Mouse (Mus musculus) thymus, adult 2 months (tissue): Measurements from ENCODE around the gene Cep295. TPM values are rescaled to one million over a fixed set of nuclear protein-coding genes. Genes with fewer than 3 reads are reported as not detected.

Source experiments
- DNase-seq: peaks from one replicate; pipeline ENCODE4 v3.0.0; 2021
- H3K27ac ChIP-seq: fragments of 200-500 bp; 2 replicates; pipeline ENCODE4 v1.5.1; 2012; ENCODE audit warnings: low read length, control low read depth; ENCODE audit not compliant: control insufficient read depth, insufficient read depth
- H3K27me3 ChIP-seq: fragments of 200-500 bp; 2 replicates; pipeline ENCODE4 v1.6.1; 2012; ENCODE audit warnings: mild to moderate bottlenecking, low read length, moderate library complexity, mixed read lengths; ENCODE audit not compliant: control insufficient read depth, insufficient read depth
- H3K36me3 ChIP-seq: fragments of 200-500 bp; 2 replicates; pipeline ENCODE4 v1.6.1; 2012; ENCODE audit warnings: mild to moderate bottlenecking, low read length, moderate library complexity; ENCODE audit not compliant: control insufficient read depth, insufficient read depth
- H3K4me1 ChIP-seq: fragments of 200-500 bp; replicated peaks from 2 replicates; pipeline ENCODE4 v1.6.1; 2012; ENCODE audit warnings: low read length; ENCODE audit not compliant: control insufficient read depth, insufficient read depth
- H3K4me3 ChIP-seq: fragments of 200-500 bp; 2 replicates; pipeline ENCODE4 v1.5.1; 2012; ENCODE audit warnings: mild to moderate bottlenecking, low read length, control low read depth, moderate library complexity; ENCODE audit not compliant: control insufficient read depth, insufficient read depth
- CTCF ChIP-seq: fragments of 200-500 bp; IDR thresholded peaks from 2 replicates; pipeline ENCODE4 v1.5.1; 2012; ENCODE audit warnings: mild to moderate bottlenecking, control low read depth, low read length, moderate library complexity, borderline replicate concordance; ENCODE audit not compliant: control insufficient read depth, poor library complexity, insufficient read depth; ENCODE audit errors: extremely low read depth
- POLR2A ChIP-seq: fragments of 200-500 bp; IDR thresholded peaks from 2 replicates; pipeline ENCODE4 v1.6.1; 2012; ENCODE audit warnings: mild to moderate bottlenecking, low read length, control low read depth, moderate library complexity; ENCODE audit not compliant: control insufficient read depth, poor library complexity, insufficient read depth; ENCODE audit errors: extremely low read depth
- WGBS: fragments of 180-500 bp; shearing (Covaris S2); methylation state at CpG from one replicate; pipeline ENCODE4 v1.1.7; 2018; 5-methylcytosine and 5-hydroxymethylcytosine counted together
- polyA plus RNA-seq: library from polyadenylated mRNA; depleted of rRNA; stranded (reverse); fragments of >200 nt; gene quantifications from 2 replicates; pipeline ENCODE4 v1.2.3, GENCODE M21; 2012

Cep295 gene
- polyA plus RNA-seq, 1 experiment: 13.1 TPM

DNA sequence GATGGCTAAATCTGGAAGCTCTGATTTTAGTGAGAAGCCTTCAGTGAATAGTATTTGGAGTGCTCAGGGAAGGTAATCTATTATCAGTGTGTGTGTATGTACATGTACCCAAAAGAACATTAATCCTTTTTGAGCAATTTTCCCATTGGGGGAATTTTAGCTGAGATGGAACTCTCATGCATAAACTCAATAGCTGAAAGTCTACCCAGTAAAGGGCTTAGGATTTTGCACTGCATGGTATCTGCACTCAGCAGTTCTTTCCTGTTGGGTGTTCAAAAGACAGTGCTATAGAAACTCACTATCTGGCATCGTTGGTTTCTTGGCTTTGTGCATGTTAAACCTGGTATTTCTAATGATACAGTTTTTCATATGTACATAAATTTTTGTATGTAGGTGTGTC lies 43.0 kb downstream of the Cep295 start:
- Histone ChIP-seq H3K36me3 (peaks cover 74% of the 10 kb centered on the region), H3K4me3 (no peak overlapping the region), H3K4me1 (no peaks in the 10 kb centered on the region), H3K27me3 (no peaks in the 10 kb centered on the region), H3K27ac (no peak overlapping the region)
- DNase-seq: no peak
- TF ChIP-seq CTCF (no peak), POLR2A (no peak)
- 100% methylated on average over 1 of the region's 1 CpGs for WGBS

DNA sequence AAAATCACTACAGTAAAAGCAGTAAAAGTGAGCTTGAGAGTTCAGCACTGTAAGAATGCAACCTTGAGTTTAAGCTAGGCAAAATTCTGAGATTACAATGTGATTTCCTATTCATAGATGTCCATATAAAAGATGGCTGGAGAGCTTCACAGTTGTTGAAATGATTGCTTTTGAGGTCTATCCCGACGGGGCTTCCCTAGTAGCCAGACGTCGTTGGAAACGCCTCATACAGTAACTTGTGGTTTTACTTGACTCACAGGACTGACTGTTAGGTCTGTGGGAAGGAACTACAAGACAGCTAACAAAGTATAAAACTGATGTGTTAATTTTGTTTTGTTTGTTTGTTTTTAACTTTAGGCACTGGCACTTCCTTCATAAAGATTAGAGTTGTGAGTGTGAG lies 44.0 kb downstream of the Cep295 start:
- WGBS: 91% methylated on average over 5 of the region's 5 CpGs

GRCm38 (mm10) chr9:15312054-15312735 lies 45.4 kb downstream of the Cep295 start:
- no peaks in the 10 kb centered on the region for H3K4me1 ChIP-seq
- H3K36me3 ChIP-seq: peaks cover 82% of the 10 kb centered on the region
- H3K27ac ChIP-seq: no peak overlapping the region
- TF ChIP-seq CTCF (no peak), POLR2A (no peak)
- no peak overlapping the region for H3K4me3 ChIP-seq
- no peaks in the 10 kb centered on the region for H3K27me3 ChIP-seq
- no peak for DNase-seq
- WGBS: 96% methylated on average over 2 of the region's 2 CpGs

More for the DNA sequence above, 44.0 kb downstream of the Cep295 start:
- no peak overlapping the region for H3K4me3 ChIP-seq
- no peak overlapping the region for H3K27ac ChIP-seq
- no peak for TF ChIP-seq POLR2A
- no peak for TF ChIP-seq CTCF
- H3K27me3 ChIP-seq: no peaks in the 10 kb centered on the region
- H3K4me1 ChIP-seq: no peaks in the 10 kb centered on the region
- DNase-seq: no peak
- peaks cover 84% of the 10 kb centered on the region for H3K36me3 ChIP-seq

DNA sequence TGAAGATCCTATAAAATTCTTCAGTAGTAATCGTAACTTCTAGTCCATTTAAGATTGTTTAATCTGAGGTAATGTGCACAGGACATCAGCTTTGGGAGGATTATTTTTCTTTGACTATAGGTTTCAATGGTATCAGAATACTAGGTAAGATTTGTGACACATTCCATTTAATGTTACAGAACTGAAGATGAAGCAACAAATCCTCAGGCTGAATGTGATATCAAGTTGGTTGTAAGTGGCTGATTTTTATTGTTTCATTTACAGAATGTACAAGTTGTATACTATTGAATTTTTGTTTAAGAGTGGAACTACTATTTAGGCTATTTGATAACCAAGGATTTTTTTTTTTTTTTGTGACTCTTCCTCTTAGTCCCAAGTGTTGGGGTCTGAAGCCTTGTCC lies 47.4 kb downstream of the Cep295 start:
- WGBS: 100% methylated on average over 1 of the region's 1 CpGs
- TF ChIP-seq CTCF: no peak
- TF ChIP-seq POLR2A: no peak
- DNase-seq: no peak
- Histone ChIP-seq H3K4me1 (peaks cover 6% of the 10 kb centered on the region), H3K27me3 (no peaks in the 10 kb centered on the region), H3K36me3 (peaks cover 70% of the 10 kb centered on the region), H3K27ac (no peak overlapping the region), H3K4me3 (no peak overlapping the region)

DNA sequence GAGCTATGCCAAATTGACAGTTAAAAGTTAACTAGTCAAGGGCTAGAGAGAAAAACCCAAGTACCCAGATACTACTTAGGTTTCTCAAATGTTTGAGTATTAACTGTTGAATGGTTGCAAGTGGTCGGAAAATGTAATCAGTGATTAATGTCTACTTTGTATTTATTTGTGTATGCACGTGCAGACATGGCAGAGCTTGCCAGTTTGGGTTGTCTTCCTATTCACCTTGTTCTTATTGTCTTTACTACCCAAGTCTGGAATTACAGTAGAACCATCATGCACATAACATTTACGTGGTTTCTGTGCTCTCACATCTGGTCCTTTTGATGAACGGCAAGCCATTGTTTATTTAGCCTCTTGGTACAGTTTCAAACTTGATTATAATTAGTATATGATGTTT lies 48.2 kb downstream of the Cep295 start:
- Histone ChIP-seq H3K4me1 (peaks cover 6% of the 10 kb centered on the region), H3K36me3 (peaks cover 63% of the 10 kb centered on the region), H3K27me3 (no peaks in the 10 kb centered on the region), H3K27ac (no peak overlapping the region), H3K4me3 (no peak overlapping the region)
- DNase-seq: no peak
- 65% methylated on average over 4 of the region's 4 CpGs for WGBS
- TF ChIP-seq CTCF (no peak), POLR2A (no peak)

DNA sequence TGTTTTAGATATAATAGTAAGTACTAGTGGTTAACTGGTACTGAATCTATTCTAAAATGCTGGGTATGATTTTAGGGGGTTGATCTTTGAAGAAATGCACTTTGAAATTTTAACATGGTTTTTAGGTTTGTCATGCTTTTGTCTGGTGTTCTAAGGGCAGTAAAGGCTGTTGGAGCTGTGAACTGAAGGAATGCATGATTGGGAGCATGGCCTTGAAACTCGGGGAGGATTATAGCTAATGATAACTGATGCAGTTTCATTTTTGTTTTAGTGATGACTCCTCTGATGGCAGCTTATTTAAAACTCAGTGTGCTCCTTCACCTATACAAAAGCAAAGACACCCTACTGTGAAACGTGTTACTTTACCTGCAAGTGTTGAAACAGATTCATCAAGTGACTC lies 49.3 kb downstream of the Cep295 start:
- DNase-seq: no peak
- H3K36me3 ChIP-seq: peaks cover 51% of the 10 kb centered on the region
- WGBS: 68% methylated on average over 2 of the region's 2 CpGs
- H3K4me1 ChIP-seq: peaks cover 6% of the 10 kb centered on the region
- H3K27me3 ChIP-seq: no peaks in the 10 kb centered on the region
- no peak for TF ChIP-seq POLR2A
- no peak for TF ChIP-seq CTCF
- H3K27ac ChIP-seq: no peak overlapping the region
- H3K4me3 ChIP-seq: no peak overlapping the region
